Mouse (Mus musculus) liver, embryonic 16.5 days (tissue): ENCODE data around the gene Foxd1. TPM values are rescaled to one million over a fixed set of nuclear protein-coding genes. Genes with fewer than 3 reads are reported as not detected.

ENCODE experiments used
- ATAC-seq: fragments of 200-750 bp; cut with Nextera tagmentation; 2 replicates; pipeline ENCODE4 v1.8.0; 2017; ENCODE audit warnings: low read depth, mild to moderate bottlenecking, moderate number of reproducible peaks, moderate library complexity
- H3K27ac ChIP-seq: fragments of 300-500 bp; sonication (generic); 2 replicates; pipeline ENCODE4 v1.5.1; 2014; ENCODE audit warnings: mild to moderate bottlenecking, low read length
- H3K27me3 ChIP-seq: fragments of 300-500 bp; sonication (generic); 2 replicates; pipeline ENCODE4 v1.6.1; 2014; ENCODE audit warnings: low read depth, low read length, mixed read lengths; ENCODE audit not compliant: control insufficient read depth, insufficient read depth
- H3K36me3 ChIP-seq: fragments of 300-500 bp; sonication (generic); 2 replicates; pipeline ENCODE4 v1.6.1; 2014; ENCODE audit warnings: mild to moderate bottlenecking; ENCODE audit not compliant: control insufficient read depth, insufficient read depth
- H3K4me1 ChIP-seq: fragments of 300-500 bp; sonication (generic); 2 replicates; pipeline ENCODE4 v1.6.1; 2014; ENCODE audit warnings: low read depth, low read length, mixed read lengths; ENCODE audit not compliant: control insufficient read depth
- H3K4me2 ChIP-seq: fragments of 300-500 bp; sonication (generic); 2 replicates; pipeline ENCODE4 v1.6.1; 2014; ENCODE audit warnings: low read depth, low read length, mixed read lengths
- H3K4me3 ChIP-seq: fragments of 300-500 bp; sonication (generic); 2 replicates; pipeline ENCODE4 v1.5.1; 2014; ENCODE audit warnings: low read depth, mild to moderate bottlenecking, low read length
- H3K9ac ChIP-seq: fragments of 300-500 bp; sonication (generic); 2 replicates; pipeline ENCODE4 v1.6.1; 2014; ENCODE audit warnings: low read depth, low read length
- H3K9me3 ChIP-seq: fragments of 300-500 bp; sonication (generic); replicated peaks from 2 replicates; pipeline ENCODE4 v1.6.1; 2016; ENCODE audit warnings: low read length; ENCODE audit not compliant: control insufficient read depth
- WGBS: fragments of 180-500 bp; shearing (Covaris S2); extraction: QIAGEN DNeasy Blood & Tissue Kit; methylation state at CpG from one replicate; pipeline ENCODE4 v1.1.7; 2014; ENCODE audit not compliant: insufficient replicate concordance; 5-methylcytosine and 5-hydroxymethylcytosine counted together
- polyA plus RNA-seq: library from polyadenylated mRNA; unstranded; fragments of >200 nt; fragmentation: Nextera tagmentation; extraction: Ambion mirVana; gene quantifications from 2 replicates; pipeline ENCODE4 v1.2.1, GENCODE M21; 2015

Gene Foxd1
- polyA plus RNA-seq, 1 experiment from 2014 or later = not detected

DNA sequence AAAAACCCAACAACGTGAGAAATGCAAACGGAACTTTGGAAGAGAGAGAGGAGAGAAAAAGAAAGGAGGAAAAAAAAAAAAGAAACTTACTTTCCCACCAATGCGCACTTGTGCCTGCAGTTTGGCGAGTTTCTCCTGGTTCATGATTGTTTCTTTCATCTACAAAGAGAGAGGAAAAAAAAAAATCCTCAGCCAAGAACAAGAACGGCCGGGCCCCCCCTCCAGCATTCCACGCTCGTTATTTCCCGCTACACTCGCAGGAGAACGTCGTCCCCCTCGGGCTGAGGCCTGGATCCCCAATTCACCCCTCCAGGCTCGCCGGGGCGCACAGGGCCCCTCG, 37.9 kb upstream of the Foxd1 start:
- ATAC-seq = no peak
- Histone ChIP-seq H3K27ac (peak overlapping the region; percentile 89), H3K4me2 (peak overlapping the region; percentile 54), H3K9me3 (no peaks in the 10 kb centered on the region), H3K4me3 (peak overlapping the region; percentile 94), H3K36me3 (peaks cover 23% of the 10 kb centered on the region), H3K4me1 (peaks cover 9% of the 10 kb centered on the region), H3K27me3 (no peaks in the 10 kb centered on the region), H3K9ac (peak overlapping the region; percentile 94)
- 0% methylated on average over 17 of the region's 17 CpGs for WGBS

DNA sequence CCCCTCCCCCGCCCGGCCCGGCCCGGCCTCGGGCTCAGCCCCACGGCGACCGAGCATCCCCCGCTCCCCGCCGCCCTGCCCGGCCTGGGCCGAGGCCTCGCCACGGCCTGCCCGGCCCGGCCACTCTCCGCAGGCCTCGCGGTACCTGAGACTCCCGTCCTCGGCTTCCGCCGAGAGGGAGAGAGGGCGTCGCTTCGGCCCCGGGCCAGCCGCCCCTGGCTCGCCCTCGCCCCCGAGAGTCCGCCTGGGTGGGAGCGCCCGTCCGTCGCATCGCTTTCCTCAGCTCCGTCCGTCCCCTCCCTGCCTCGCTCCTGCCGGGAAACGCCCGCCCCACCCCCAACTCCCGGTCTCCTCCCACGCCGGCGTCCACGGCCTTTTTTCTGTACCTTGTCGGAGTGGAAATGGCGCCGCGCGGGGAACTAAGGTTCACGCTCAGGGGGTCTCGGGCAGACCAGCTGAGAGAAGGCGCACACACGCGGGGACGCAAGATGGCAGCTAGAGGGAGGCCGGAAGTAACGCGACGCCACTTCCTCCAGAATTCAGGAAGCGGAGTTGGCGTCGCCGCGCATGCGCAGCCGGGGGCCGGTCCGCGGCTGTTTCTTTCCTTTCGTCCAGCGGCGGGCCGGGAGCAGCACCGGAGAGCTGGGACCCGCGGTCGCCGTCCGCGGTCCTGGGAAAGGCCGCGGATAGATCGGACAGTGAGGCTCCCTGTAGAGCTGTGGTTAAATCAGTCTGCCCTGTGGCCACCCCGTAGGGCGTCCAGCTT, 37.4 kb upstream of the Foxd1 start, which contains the start of gene Btf3:
Gene Btf3, minus strand, starts transcription at position 527 of the 766 bp plus-strand sequence.
- H3K4me1 ChIP-seq = peaks cover 9% of the 10 kb centered on the region
- peak within 1 kb of the TSS; percentile 94 for H3K4me3 ChIP-seq
- H3K36me3 ChIP-seq = peaks cover 18% of the 10 kb centered on the region
- H3K27ac ChIP-seq = peak within 1 kb of the TSS; percentile 89
- H3K4me2 ChIP-seq = peak within 1 kb of the TSS; percentile 82
- H3K27me3 ChIP-seq = no peaks in the 10 kb centered on the region
- peak within 1 kb of the TSS; percentile 94 for H3K9ac ChIP-seq
- under 1% methylated on average over 80 of the region's 90 CpGs for WGBS
- ATAC-seq = peak; percentile 89
- H3K9me3 ChIP-seq = no peaks in the 10 kb centered on the region

DNA sequence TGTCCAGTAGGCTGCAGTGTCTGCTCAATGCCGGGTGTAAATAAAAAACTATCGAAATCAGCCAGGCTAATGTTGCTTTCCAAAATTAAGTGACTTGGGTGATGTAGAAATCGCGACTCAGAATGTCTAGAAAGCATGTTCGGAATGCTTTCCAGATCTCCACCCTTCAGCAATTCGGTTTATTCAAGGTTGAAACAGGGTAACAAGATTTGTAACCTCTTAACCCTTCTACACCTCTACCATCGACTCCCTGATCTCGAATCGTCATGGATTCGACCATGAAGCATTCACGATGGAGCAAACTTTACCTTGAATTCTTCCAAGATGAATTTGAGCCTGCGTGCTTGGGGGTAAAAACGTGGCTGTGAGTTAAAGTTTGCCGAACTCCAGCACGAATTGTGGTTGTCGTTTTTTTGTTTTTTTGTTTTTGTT, 36.8 kb upstream of the Foxd1 start:
- no peaks in the 10 kb centered on the region for H3K9me3 ChIP-seq
- H3K9ac ChIP-seq = peak overlapping the region; percentile 94
- ATAC-seq = no peak; the same call in 1 of the 2 replicates
- H3K4me2 ChIP-seq = peak overlapping the region; percentile 82
- peak overlapping the region; percentile 94 for H3K4me3 ChIP-seq
- peak overlapping the region; percentile 89 for H3K27ac ChIP-seq
- no peaks in the 10 kb centered on the region for H3K27me3 ChIP-seq
- H3K36me3 ChIP-seq = peaks cover 13% of the 10 kb centered on the region
- H3K4me1 ChIP-seq = peaks cover 9% of the 10 kb centered on the region
- WGBS = 1% methylated on average over 16 of the region's 16 CpGs

DNA sequence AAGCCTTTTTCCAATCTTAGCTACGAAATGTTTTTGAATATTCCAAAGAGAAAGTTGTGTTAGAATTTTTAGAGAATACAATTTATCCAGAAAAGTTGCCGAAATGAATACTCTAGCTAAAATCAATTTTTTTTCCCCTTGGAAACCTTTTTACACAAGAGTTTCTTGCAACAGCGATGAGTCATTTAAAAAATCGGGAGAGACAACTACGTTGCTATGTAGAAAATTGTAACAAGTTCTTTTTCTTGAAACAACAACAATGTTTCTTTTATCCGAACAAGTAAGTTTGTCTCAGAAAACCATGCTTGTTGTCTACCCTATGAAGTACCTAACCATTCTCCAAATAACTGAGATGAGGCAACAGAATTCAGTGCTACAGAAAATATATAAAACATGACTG, 36.1 kb upstream of the Foxd1 start:
- Histone ChIP-seq H3K4me3 (peak overlapping the region; percentile 94), H3K27ac (no peak overlapping the region), H3K9ac (no peak overlapping the region; the same call in 1 of the 2 replicates), H3K4me2 (peak overlapping the region; percentile 82), H3K27me3 (no peaks in the 10 kb centered on the region), H3K4me1 (peaks cover 9% of the 10 kb centered on the region), H3K36me3 (peaks cover 10% of the 10 kb centered on the region), H3K9me3 (no peaks in the 10 kb centered on the region)
- no peak for ATAC-seq
- 77% methylated on average over 6 of the region's 6 CpGs for WGBS

DNA sequence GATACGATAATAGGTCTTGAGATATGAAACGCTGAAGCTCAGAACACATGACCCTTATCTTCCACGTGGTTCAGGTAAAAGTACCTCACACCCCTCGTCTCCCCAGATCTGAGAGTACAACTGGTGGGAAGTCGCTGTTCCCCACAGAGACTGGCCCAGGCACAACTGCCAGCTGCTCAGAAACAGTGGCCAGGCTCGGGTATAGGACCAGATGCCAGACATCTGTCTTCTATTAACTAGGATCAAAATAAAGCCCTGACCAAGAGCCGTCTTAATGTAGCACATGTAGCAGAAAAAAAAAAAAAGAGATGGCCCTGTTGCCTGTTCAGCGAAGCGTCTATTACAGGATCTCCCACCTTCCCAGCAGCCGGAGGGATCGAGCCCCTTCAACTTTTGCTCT, 29.0 kb upstream of the Foxd1 start:
- no peaks in the 10 kb centered on the region for H3K4me1 ChIP-seq
- WGBS = 69% methylated on average over 11 of the region's 11 CpGs
- no peaks in the 10 kb centered on the region for H3K9me3 ChIP-seq
- no peak overlapping the region for H3K27ac ChIP-seq
- no peak overlapping the region for H3K9ac ChIP-seq
- no peaks in the 10 kb centered on the region for H3K27me3 ChIP-seq
- no peak overlapping the region for H3K4me3 ChIP-seq
- H3K4me2 ChIP-seq = no peak overlapping the region
- no peaks in the 10 kb centered on the region for H3K36me3 ChIP-seq
- no peak for ATAC-seq

DNA sequence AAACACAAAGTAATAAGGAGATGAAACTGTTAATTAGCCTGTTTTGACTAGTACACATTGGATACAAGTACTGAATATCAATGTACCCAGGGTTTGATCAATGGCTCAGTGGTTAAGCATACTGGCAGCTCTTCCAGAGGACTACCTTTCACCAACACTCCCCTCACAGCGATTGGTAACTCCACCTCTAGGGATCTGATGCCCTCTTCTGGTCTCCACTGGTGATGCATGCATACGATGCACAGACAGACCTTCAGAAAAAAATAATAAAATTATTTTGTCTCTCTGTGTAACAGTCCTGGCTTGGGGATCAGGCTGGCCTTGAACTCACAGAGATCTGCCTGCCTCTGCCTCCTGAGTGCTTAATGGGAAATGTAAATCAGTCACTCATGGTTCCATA, 21.9 kb upstream of the Foxd1 start:
- WGBS = 35% methylated on average over 2 of the region's 2 CpGs

DNA sequence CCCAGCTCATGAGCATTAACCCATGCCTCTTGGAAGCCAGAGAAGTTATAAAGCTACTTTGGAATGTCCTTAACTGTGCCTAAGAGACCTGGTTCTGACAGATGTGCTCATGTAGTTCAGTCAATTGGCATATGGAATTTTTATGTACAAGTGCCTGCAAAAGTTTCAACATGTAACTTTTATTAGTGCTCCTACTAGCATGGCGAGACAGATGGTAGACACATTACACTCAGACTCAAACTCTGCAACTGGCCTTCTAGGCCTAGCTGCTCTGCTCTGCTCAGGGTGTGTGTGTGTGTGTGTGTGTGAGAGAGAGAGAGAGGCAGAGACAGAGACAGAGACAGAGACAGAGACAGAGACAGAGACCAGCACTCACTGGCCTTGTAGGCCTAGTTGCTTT, 17.8 kb upstream of the Foxd1 start:
- no peak overlapping the region for H3K9ac ChIP-seq
- no peak overlapping the region for H3K4me3 ChIP-seq
- WGBS = 60% methylated on average over 1 of the region's 1 CpGs

More for the DNA sequence above, 21.9 kb upstream of the Foxd1 start:
- H3K36me3 ChIP-seq = no peaks in the 10 kb centered on the region
- no peak overlapping the region for H3K4me2 ChIP-seq
- ATAC-seq = no peak
- no peak overlapping the region for H3K4me3 ChIP-seq
- H3K9ac ChIP-seq = no peak overlapping the region
- H3K27ac ChIP-seq = no peak overlapping the region
- H3K27me3 ChIP-seq = no peaks in the 10 kb centered on the region
- no peaks in the 10 kb centered on the region for H3K9me3 ChIP-seq
- H3K4me1 ChIP-seq = no peaks in the 10 kb centered on the region

DNA sequence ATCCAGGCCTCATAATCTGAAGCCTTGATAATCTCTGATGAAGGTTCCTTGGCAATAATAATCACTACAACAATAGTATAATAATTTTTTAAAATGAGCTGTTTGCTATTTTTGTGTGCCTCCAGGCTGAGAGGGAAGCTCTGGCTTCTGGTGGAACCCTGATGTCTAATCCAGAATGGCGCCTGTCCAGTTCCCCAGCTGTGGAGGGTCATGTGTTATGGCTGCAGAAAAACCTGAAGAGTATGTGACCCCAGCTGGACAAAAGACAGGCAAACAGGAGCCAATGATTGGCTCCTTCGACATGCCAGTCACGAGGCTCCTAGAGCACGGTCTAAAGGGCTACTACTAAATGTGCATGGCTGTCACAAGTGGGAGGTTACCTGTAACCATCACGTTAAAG, 13.5 kb upstream of the Foxd1 start:
- no peak overlapping the region for H3K4me2 ChIP-seq

More for the DNA sequence above, 17.8 kb upstream of the Foxd1 start:
- Histone ChIP-seq H3K27me3 (no peaks in the 10 kb centered on the region), H3K4me1 (no peaks in the 10 kb centered on the region), H3K36me3 (no peaks in the 10 kb centered on the region), H3K27ac (no peak overlapping the region), H3K9me3 (no peaks in the 10 kb centered on the region), H3K4me2 (no peak overlapping the region)
- ATAC-seq = no peak

DNA sequence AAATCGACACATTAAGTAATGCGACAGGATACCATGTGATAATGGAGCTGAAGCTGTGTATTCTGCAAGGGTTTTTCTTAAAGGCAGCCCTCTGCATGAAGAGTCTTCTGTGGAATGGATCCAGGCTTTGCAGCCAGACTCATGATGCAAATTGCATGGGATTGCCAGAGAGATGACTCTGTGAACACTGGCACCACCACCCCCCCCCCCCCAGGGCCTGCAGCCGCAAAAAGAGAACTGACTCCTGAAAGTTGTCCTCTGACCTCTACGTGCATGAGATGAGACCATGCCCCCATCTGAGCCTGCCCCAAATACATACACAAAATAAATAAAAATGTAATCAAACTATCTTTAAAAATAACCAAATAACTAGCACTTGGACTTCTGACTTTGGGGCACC, 4.6 kb upstream of the Foxd1 start:
- no peak for ATAC-seq
- peaks cover 52% of the 10 kb centered on the region for H3K27me3 ChIP-seq
- peaks cover 2% of the 10 kb centered on the region for H3K4me1 ChIP-seq
- no peak overlapping the region for H3K9ac ChIP-seq
- no peaks in the 10 kb centered on the region for H3K9me3 ChIP-seq
- 52% methylated on average over 4 of the region's 4 CpGs for WGBS
- H3K4me2 ChIP-seq = no peak overlapping the region
- H3K27ac ChIP-seq = no peak overlapping the region
- H3K36me3 ChIP-seq = no peaks in the 10 kb centered on the region
- no peak overlapping the region for H3K4me3 ChIP-seq

More for the DNA sequence above, 13.5 kb upstream of the Foxd1 start:
- WGBS = 63% methylated on average over 5 of the region's 5 CpGs
- ATAC-seq = no peak
- Histone ChIP-seq H3K9me3 (no peaks in the 10 kb centered on the region), H3K4me3 (no peak overlapping the region), H3K9ac (no peak overlapping the region), H3K27ac (no peak overlapping the region), H3K27me3 (peaks cover 3% of the 10 kb centered on the region; the same call in 1 of the 2 replicates), H3K36me3 (no peaks in the 10 kb centered on the region), H3K4me1 (no peaks in the 10 kb centered on the region)
